Mouse (Mus musculus): ENCODE measurements around the gene Efcab7. TPM values are rescaled to one million over a fixed set of nuclear protein-coding genes. Genes with fewer than 3 reads are reported as not detected.

Efcab7 gene
- 14.3 and 16.2 TPM in 2 replicates for polyA plus RNA-seq (2014; fragmentation: Nextera tagmentation; extraction: Ambion mirVana)

DNA sequence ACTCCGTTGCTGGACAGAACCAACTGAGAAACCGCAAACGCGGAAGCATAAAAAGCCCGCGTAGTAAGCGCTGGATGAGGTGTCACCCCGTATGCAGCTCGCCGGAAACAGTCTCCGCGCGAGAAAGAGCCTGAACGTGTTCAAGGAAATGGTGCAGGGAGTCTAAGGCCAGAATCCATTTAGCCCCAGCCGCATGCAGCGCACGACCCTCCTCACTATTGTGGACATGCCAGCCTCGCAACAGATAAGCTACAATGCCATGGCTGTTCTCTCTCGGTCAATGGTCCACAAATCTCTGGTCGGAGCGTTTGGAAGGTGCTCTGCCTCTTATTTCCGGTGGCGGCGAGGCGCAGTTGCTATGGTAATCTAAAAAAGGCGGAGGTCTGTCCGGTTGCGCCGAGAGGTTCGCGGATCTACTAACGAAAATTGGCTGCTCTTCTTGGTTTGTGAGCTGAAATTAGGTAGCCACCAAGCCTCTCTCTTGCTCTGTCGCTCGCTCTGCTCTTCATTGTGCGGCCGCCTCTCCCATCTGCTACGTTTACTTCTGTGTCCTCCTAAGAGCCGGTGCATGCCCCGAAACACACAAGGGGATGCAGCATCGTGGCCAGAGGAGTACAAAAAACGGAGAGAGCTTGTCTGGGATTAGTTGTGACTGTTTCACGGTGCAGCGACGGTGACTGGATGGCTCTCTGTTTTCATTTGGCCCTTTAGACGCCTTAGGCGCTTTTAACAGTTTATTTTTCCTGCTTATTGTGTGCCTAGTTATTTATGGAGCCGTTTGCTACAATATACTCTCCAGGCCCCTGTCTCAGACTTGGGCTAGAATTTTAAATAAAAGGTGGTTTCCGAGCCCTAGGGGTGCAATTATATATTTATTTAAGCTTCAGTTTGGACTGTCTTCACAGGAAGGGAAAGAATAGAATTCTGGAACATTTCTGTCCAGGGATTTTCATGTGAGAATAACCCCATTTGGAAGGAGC is at the start of gene Efcab7:
Gene Efcab7 (plus strand): TSS at position 105 of the 980 bp plus-strand sequence.
- H3K27ac ChIP-seq (ENCODE audit: low read depth, low read length): 0 out of 2 replicates have a peak within 1 kb of the TSS, but pooled peaks have one; percentile 46
- peak; percentile 91 for ATAC-seq (replicated peaks; ENCODE audit: low FRiP score)
- H3K9ac ChIP-seq (ENCODE audit: low read depth, low read length): peak within 1 kb of the TSS; percentile 76
- no peaks in the 10 kb centered on the region for H3K9me3 ChIP-seq (ENCODE audit: control insufficient read depth, low read length)
- no peaks in the 10 kb centered on the region for H3K27me3 ChIP-seq (replicated peaks; ENCODE audit: control insufficient read depth, insufficient read depth, low read length)
- peak; percentile 88 for DNase-seq (ENCODE audit: low spot score)
- H3K4me2 ChIP-seq: peak within 1 kb of the TSS; percentile 72
- H3K4me1 ChIP-seq (replicated peaks; ENCODE audit: control insufficient read depth, insufficient read depth, low read length): 0 out of 2 replicates have a peak, but pooled peaks cover 2% of the 10 kb centered on the region
- no peaks in the 10 kb centered on the region for H3K36me3 ChIP-seq (ENCODE audit: control insufficient read depth, insufficient read depth, low read length)
- peak within 1 kb of the TSS; percentile 66 for H3K4me3 ChIP-seq (ENCODE audit: low read depth, low read length)
- under 1% methylated on average over 48 of the region's 48 CpGs for WGBS

DNA sequence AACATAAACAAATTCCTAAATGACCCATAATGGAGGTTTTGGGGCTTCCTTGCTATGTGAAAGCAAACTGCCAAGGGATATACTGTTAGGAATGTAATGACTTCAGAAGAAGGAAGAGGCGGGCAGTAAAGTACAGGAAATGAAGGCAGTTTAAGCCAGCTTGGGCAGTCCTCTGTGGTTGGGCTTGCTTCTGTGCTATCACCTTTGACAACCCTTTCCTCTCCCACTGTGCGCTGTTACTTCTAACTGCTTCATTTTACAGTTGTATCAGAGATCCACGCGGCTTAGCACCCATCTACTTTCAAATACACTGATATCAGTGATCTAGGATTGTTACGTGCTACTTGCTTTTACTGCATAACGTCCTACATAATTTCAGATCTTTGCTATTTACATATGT is 36.6 kb upstream of the Efcab7 start:
- Histone ChIP-seq H3K4me1 (replicated peaks; ENCODE audit: control insufficient read depth, insufficient read depth, low read length) (no peaks in the 10 kb centered on the region), H3K36me3 (ENCODE audit: control insufficient read depth, insufficient read depth, low read length) (no peaks in the 10 kb centered on the region), H3K4me3 (ENCODE audit: low read depth, low read length) (no peak overlapping the region), H3K9me3 (ENCODE audit: control insufficient read depth, low read length) (no peaks in the 10 kb centered on the region), H3K27ac (ENCODE audit: low read depth, low read length) (no peak overlapping the region), H3K9ac (ENCODE audit: low read depth, low read length) (no peak overlapping the region), H3K4me2 (no peak overlapping the region), H3K27me3 (replicated peaks; ENCODE audit: control insufficient read depth, insufficient read depth, low read length) (no peaks in the 10 kb centered on the region)
- 68% methylated on average over 6 of the region's 6 CpGs for WGBS
- ATAC-seq (replicated peaks; ENCODE audit: low FRiP score): 0 out of 2 replicates have a peak, but pooled peaks have one; percentile 23
- DNase-seq (ENCODE audit: low spot score): no peak

DNA sequence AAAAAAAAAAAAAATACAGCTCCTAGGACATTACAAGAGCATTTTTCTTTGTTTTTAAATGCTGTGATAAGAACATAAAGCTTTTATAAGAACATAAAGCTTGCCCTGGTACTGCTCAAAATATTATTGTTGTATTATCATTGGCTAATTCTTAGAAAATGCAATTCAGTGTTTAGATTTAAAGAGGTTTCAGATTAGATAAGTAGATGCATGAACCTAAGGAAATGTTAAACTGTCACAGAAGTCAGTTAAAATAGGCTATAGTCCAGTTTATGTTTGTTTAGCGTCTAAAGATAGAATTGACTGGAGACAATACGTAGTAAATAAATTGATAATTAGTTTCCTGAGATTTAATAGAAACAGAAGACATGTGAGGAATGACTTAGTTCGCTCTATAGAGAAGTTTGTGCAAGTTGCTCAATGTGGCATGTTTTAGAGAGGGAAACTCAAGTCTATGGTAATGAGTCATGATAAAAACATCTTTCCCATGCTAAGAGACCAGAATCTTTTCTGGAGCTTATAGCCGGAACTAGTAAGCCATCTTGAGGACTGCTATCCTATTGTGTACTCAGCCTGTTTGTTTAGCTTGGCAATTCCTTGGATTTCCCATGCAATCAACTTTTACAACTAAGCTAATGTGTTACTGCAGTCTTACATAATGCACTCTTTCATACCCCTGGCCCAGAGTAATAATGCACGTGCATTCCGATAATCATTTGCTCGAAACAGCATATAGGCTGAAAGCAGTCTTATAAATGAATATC is 12.1 kb upstream of the Efcab7 start:
- WGBS: 90% methylated on average over 7 of the region's 7 CpGs
- no peaks in the 10 kb centered on the region for H3K4me1 ChIP-seq (replicated peaks; ENCODE audit: control insufficient read depth, insufficient read depth, low read length)
- no peak overlapping the region for H3K4me3 ChIP-seq (ENCODE audit: low read depth, low read length)
- no peak for DNase-seq (ENCODE audit: low spot score)
- H3K4me2 ChIP-seq: no peak overlapping the region
- ATAC-seq (replicated peaks; ENCODE audit: low FRiP score): no peak
- no peaks in the 10 kb centered on the region for H3K27me3 ChIP-seq (replicated peaks; ENCODE audit: control insufficient read depth, insufficient read depth, low read length)
- H3K27ac ChIP-seq (ENCODE audit: low read depth, low read length): no peak overlapping the region
- no peak overlapping the region for H3K9ac ChIP-seq (ENCODE audit: low read depth, low read length)
- no peaks in the 10 kb centered on the region for H3K36me3 ChIP-seq (ENCODE audit: control insufficient read depth, insufficient read depth, low read length)
- no peaks in the 10 kb centered on the region for H3K9me3 ChIP-seq (ENCODE audit: control insufficient read depth, low read length)

DNA sequence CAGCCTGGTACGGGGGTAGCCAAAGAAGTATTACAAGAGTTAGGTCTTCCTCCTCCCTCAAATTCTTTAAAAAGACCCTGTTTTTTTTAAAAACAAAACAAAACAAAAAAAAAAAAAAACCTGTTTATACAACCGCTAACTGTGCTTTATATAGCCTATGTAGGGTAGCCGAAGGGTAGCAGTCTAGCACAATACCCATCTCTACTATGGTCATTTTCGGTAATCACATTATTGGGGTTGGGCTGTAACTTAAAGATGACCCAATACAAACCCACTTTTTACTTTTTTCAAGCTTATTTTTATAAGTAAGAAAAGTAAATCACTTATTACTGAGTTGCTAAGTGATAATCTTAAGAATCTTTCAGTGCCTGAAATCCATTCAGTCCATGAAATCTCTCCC is 661 bp upstream of the Efcab7 start:
- Histone ChIP-seq H3K4me3 (ENCODE audit: low read depth, low read length) (peak overlapping the region; percentile 66), H3K4me1 (replicated peaks; ENCODE audit: control insufficient read depth, insufficient read depth, low read length) (0 out of 2 replicates have a peak, but pooled peaks cover 2% of the 10 kb centered on the region), H3K27ac (ENCODE audit: low read depth, low read length) (no peak overlapping the region), H3K9me3 (ENCODE audit: control insufficient read depth, low read length) (no peaks in the 10 kb centered on the region), H3K36me3 (ENCODE audit: control insufficient read depth, insufficient read depth, low read length) (no peaks in the 10 kb centered on the region), H3K4me2 (peak overlapping the region; percentile 72), H3K9ac (ENCODE audit: low read depth, low read length) (no peak overlapping the region), H3K27me3 (replicated peaks; ENCODE audit: control insufficient read depth, insufficient read depth, low read length) (no peaks in the 10 kb centered on the region)
- DNase-seq (ENCODE audit: low spot score): no peak
- 58% methylated on average over 4 of the region's 4 CpGs for WGBS
- no peak for ATAC-seq (replicated peaks; ENCODE audit: low FRiP score)

DNA sequence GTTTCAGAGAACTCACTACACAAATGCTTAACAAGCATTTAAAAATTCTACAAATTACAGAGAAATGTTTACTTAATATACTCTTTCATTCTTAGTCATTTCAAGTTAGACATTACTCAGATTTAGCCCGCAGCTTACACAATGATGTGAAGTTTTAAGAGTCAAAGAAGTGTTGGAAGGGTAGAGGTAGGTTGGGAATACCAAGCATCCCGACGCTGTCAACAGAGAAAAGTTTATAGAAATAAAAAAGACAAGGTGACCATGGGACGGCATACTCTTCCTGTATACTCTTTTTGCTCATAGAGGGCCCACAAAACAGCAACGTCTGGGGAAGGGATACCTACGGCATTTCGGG is 282 bp upstream of the Efcab7 start:
- ATAC-seq (replicated peaks; ENCODE audit: low FRiP score): peak; percentile 38; the same call in 1 of the 2 replicates
- no peak overlapping the region for H3K27ac ChIP-seq (ENCODE audit: low read depth, low read length)
- H3K36me3 ChIP-seq (ENCODE audit: control insufficient read depth, insufficient read depth, low read length): no peaks in the 10 kb centered on the region

DNA sequence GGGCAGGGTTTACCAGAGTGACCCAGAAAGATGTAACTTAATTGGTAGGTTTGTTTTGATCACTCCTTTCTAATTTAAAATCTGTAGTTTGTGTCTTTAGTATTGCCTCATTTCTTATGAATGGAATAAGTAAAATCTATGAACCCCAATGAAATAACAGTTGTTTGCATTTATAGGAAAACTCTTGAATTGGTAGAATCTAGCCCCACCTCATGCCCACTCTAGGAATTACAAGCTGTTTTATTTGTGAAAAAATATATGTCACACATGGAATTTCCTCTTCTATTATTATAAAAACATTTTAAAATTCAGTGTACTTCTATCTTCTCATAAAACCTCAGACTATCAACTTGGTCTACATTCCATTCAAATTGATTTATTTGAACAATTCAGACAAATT is 52.9 kb downstream of the Efcab7 start:
- DNase-seq (ENCODE audit: low spot score) (no peak), ATAC-seq (replicated peaks; ENCODE audit: low FRiP score) (no peak)
- Histone ChIP-seq H3K9ac (ENCODE audit: low read depth, low read length) (no peak overlapping the region), H3K27me3 (replicated peaks; ENCODE audit: control insufficient read depth, insufficient read depth, low read length) (no peaks in the 10 kb centered on the region), H3K27ac (ENCODE audit: low read depth, low read length) (no peak overlapping the region), H3K4me1 (replicated peaks; ENCODE audit: control insufficient read depth, insufficient read depth, low read length) (no peaks in the 10 kb centered on the region), H3K36me3 (ENCODE audit: control insufficient read depth, insufficient read depth, low read length) (no peaks in the 10 kb centered on the region), H3K4me2 (no peak overlapping the region), H3K9me3 (ENCODE audit: control insufficient read depth, low read length) (no peaks in the 10 kb centered on the region), H3K4me3 (ENCODE audit: low read depth, low read length) (no peak overlapping the region)

More for the DNA sequence above, 282 bp upstream of the Efcab7 start:
- WGBS: under 1% methylated on average over 7 of the region's 7 CpGs
- Histone ChIP-seq H3K4me1 (replicated peaks; ENCODE audit: control insufficient read depth, insufficient read depth, low read length) (0 out of 2 replicates have a peak, but pooled peaks cover 2% of the 10 kb centered on the region), H3K4me3 (ENCODE audit: low read depth, low read length) (peak overlapping the region; percentile 66), H3K9ac (ENCODE audit: low read depth, low read length) (peak overlapping the region; percentile 76), H3K27me3 (replicated peaks; ENCODE audit: control insufficient read depth, insufficient read depth, low read length) (no peaks in the 10 kb centered on the region), H3K4me2 (peak overlapping the region; percentile 72), H3K9me3 (ENCODE audit: control insufficient read depth, low read length) (no peaks in the 10 kb centered on the region)
- DNase-seq (ENCODE audit: low spot score): no peak

DNA sequence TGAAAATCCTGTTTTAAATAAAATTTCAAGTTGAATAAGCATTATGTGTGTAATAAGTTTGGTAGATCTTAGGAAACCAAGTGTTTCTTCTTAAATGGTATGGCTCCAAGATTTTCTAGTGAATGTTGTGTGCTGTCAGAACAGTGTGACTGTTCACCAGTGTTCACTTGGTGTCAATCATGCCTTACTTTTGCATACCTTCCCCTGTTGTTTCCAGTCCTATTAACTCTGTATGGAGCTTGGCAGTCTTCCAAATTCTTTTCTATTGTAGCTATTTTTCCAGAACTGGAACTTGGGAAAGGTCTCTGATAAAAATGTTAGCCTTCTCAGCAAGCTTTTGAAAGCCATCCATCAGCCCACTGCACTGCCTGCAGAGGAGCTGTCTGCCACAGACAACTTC is 53.4 kb downstream of the Efcab7 start:
- Histone ChIP-seq H3K27ac (ENCODE audit: low read depth, low read length) (no peak overlapping the region), H3K4me1 (replicated peaks; ENCODE audit: control insufficient read depth, insufficient read depth, low read length) (no peaks in the 10 kb centered on the region), H3K9me3 (ENCODE audit: control insufficient read depth, low read length) (no peaks in the 10 kb centered on the region), H3K36me3 (ENCODE audit: control insufficient read depth, insufficient read depth, low read length) (no peaks in the 10 kb centered on the region), H3K4me2 (no peak overlapping the region), H3K9ac (ENCODE audit: low read depth, low read length) (no peak overlapping the region), H3K27me3 (replicated peaks; ENCODE audit: control insufficient read depth, insufficient read depth, low read length) (no peaks in the 10 kb centered on the region), H3K4me3 (ENCODE audit: low read depth, low read length) (no peak overlapping the region)
- no peak for DNase-seq (ENCODE audit: low spot score)
- no peak for ATAC-seq (replicated peaks; ENCODE audit: low FRiP score)

DNA sequence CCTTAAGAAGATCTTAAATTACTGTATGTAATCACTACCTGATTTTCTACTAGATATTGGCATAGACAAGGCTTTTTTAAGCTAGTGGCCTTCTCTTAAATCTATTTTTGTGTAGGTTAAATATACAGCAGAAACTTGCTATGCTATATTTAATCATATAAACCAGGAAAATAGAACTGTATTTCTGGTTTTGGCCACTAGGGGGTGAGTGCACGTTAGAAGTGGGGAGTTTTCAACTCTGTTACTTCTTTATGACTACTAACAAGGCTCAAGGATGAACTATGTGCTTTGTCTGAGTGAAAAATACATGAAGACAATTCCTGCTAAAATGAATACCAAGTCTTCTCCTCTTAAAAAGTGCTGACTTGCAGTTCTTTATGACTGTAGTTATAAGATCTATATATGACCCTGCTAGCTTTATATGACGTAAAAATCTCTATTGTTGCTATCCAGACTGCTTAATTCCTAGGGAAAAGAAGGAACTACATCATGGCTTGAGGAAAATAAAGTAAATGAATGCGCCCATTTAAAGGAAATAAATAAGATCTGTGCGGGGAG is 85.0 kb downstream of the Efcab7 start:
- WGBS: 63% methylated on average over 4 of the region's 4 CpGs
- DNase-seq (ENCODE audit: low spot score) (no peak), ATAC-seq (replicated peaks; ENCODE audit: low FRiP score) (no peak)

More for the DNA sequence above, 85.0 kb downstream of the Efcab7 start:
- Histone ChIP-seq H3K27me3 (replicated peaks; ENCODE audit: control insufficient read depth, insufficient read depth, low read length) (no peaks in the 10 kb centered on the region), H3K4me1 (replicated peaks; ENCODE audit: control insufficient read depth, insufficient read depth, low read length) (no peaks in the 10 kb centered on the region), H3K9me3 (ENCODE audit: control insufficient read depth, low read length) (no peaks in the 10 kb centered on the region), H3K4me3 (ENCODE audit: low read depth, low read length) (no peak overlapping the region), H3K4me2 (no peak overlapping the region), H3K27ac (ENCODE audit: low read depth, low read length) (no peak overlapping the region), H3K9ac (ENCODE audit: low read depth, low read length) (no peak overlapping the region), H3K36me3 (ENCODE audit: control insufficient read depth, insufficient read depth, low read length) (no peaks in the 10 kb centered on the region)
